Mouse (Mus musculus) forebrain, embryonic 13.5 days (tissue): ENCODE measurements around the gene Gm21454. TPM values are rescaled to one million over a fixed set of nuclear protein-coding genes. Genes with fewer than 3 reads are reported as not detected.
"Not testable (repeated sequence)": the region's sequence is repeated elsewhere in the genome, so short reads cannot be mapped to it uniquely, and the experiment has no call there.

Source experiments
- ATAC-seq: fragments of 200-750 bp; cut with Nextera tagmentation; 2 replicates; pipeline ENCODE4 v1.8.0; 2017
- H3K27ac ChIP-seq: fragments of 300-500 bp; sonication (generic); 2 replicates; pipeline ENCODE4 v1.5.1; 2015; ENCODE audit warnings: inconsistent platforms, mild to moderate bottlenecking, moderate library complexity
- H3K27me3 ChIP-seq: fragments of 300-500 bp; sonication (generic); 2 replicates; pipeline ENCODE4 v1.6.1; 2015; ENCODE audit warnings: mild to moderate bottlenecking, inconsistent platforms
- H3K36me3 ChIP-seq: fragments of 300-500 bp; sonication (generic); 2 replicates; pipeline ENCODE4 v1.6.1; 2015; ENCODE audit warnings: mild to moderate bottlenecking, inconsistent platforms; ENCODE audit not compliant: poor library complexity, severe bottlenecking
- H3K4me1 ChIP-seq: fragments of 300-500 bp; sonication (generic); 2 replicates; pipeline ENCODE4 v1.6.1; 2015; ENCODE audit warnings: inconsistent platforms
- H3K4me2 ChIP-seq: fragments of 300-500 bp; sonication (generic); 2 replicates; pipeline ENCODE4 v1.6.1; 2015; ENCODE audit warnings: inconsistent platforms, mild to moderate bottlenecking, moderate library complexity
- H3K4me3 ChIP-seq: fragments of 300-500 bp; sonication (generic); 2 replicates; pipeline ENCODE4 v1.5.1; 2015; ENCODE audit warnings: mild to moderate bottlenecking, inconsistent platforms
- H3K9ac ChIP-seq: fragments of 300-500 bp; sonication (generic); 2 replicates; pipeline ENCODE4 v1.6.1; 2015; ENCODE audit warnings: mild to moderate bottlenecking, inconsistent platforms
- H3K9me3 ChIP-seq: fragments of 300-500 bp; sonication (generic); replicated peaks from 2 replicates; pipeline ENCODE4 v1.6.1; 2016; ENCODE audit warnings: inconsistent platforms
- WGBS: fragments of 180-500 bp; shearing (Covaris S2); methylation state at CpG from one replicate; pipeline ENCODE4 v1.1.7; 2015; 5-methylcytosine and 5-hydroxymethylcytosine counted together
- polyA plus RNA-seq: library from polyadenylated mRNA; unstranded; fragments of >200 nt; fragmentation: Nextera tagmentation; extraction: Ambion mirVana; gene quantifications from 2 replicates; pipeline ENCODE4 v1.2.1, GENCODE M21; 2015

Gm21454 gene
- not detected in 2 replicates for polyA plus RNA-seq

DNA sequence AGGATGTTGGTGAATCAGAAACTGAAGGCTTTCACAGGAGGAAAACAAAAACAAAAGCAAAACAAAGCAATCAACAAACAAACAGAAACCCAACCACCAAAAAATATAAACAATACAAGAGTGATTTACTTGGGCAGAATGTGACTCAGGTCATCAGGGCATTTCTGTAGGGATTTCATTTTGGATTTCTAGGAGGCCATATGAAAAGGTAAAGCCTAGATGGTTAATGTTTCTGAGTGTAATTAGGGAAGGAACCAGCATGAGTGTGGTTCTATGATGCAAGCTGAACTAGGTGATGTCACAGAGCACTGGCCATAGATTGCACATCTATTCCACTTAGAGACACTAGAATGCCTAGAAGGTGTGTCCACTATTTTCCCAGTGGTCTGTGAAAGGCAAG is at the start of gene Gm21454, which contains the start of gene Gm21440:
Gene Gm21454, plus strand, starts transcription at position 352 of the 400 bp plus-strand sequence.
Gene Gm21440, plus strand, starts transcription at position 301 of the 400 bp plus-strand sequence.
- H3K27ac ChIP-seq, H3K4me1 ChIP-seq, H3K9me3 ChIP-seq: not testable (repeated sequence)

GRCm38 (mm10) chrY:13223828-13224227 is 28.4 kb upstream of the Gm21454 start, which contains the start of gene Gm21828:
Gene Gm21828 (minus strand): TSS chrY:13223928.
- H3K4me1 ChIP-seq, H3K27ac ChIP-seq, ATAC-seq, H3K4me2 ChIP-seq, H3K36me3 ChIP-seq, H3K9ac ChIP-seq, H3K27me3 ChIP-seq, H3K4me3 ChIP-seq, H3K9me3 ChIP-seq: not testable (repeated sequence)
- WGBS: no CpG with 5 or more reads among the region's 3 CpGs

More for the DNA sequence above, at the start of gene Gm21454, which contains the start of gene Gm21440:
- H3K9ac ChIP-seq, H3K36me3 ChIP-seq, H3K4me2 ChIP-seq, H3K27me3 ChIP-seq, H3K4me3 ChIP-seq, ATAC-seq: not testable (repeated sequence)

DNA sequence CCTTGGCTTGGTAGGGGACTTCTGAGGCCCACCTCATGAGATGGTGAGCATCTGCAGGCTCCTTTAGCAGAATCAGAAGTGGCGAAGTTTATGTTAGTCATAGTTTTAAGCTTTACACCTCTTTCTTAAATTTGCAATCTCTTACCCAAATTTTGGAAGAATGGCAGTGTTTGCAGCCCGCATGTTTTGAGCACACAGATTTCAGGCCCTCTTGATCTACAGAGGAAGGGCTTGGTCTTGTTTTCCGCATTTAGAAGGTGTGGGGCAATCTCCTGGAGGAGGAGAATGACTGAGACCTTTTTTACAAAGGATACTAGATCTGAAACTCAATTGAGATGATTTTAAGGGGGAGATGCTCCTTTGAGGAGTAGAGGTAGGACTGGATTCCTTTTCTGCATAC is 96.7 kb downstream of the Gm21454 start, which contains the start of gene Gm21725:
Gene Gm21725, minus strand, starts transcription at position 101 of the 400 bp plus-strand sequence.
- not testable (repeated sequence) for H3K4me1 ChIP-seq, ATAC-seq, H3K9ac ChIP-seq, H3K4me2 ChIP-seq, H3K4me3 ChIP-seq, H3K36me3 ChIP-seq, H3K9me3 ChIP-seq, H3K27me3 ChIP-seq, H3K27ac ChIP-seq
- WGBS: no CpG with 5 or more reads among the region's 3 CpGs

Other genes starting within 250 kb of the Gm21454 start
- gene Gm20807, start 209.6 kb upstream of the Gm21454 start, polyA plus RNA-seq: not detected in 2 replicates
- not detected in 2 replicates for gene Gm21891, start 119.0 kb upstream of the Gm21454 start, polyA plus RNA-seq
- not detected in 2 replicates for gene Gm21425, start 90.5 kb upstream of the Gm21454 start, polyA plus RNA-seq
- not detected in 2 replicates for gene Gm21828, start 28.5 kb upstream of the Gm21454 start, polyA plus RNA-seq
- gene Gm21440, start 51 bp upstream of the Gm21454 start, polyA plus RNA-seq: not detected in 2 replicates
- gene Gm21725, start 96.6 kb downstream of the Gm21454 start, polyA plus RNA-seq: not detected in 2 replicates
- gene Gm21866, start 213.1 kb downstream of the Gm21454 start, polyA plus RNA-seq: not detected in 2 replicates
- not detected in 2 replicates for gene Gm20773, start 241.6 kb downstream of the Gm21454 start, polyA plus RNA-seq